Mouse (Mus musculus): ENCODE results near the gene Baiap2l1. TPM values are rescaled to one million over a fixed set of nuclear protein-coding genes. Genes with fewer than 3 reads are reported as not detected.

The Baiap2l1 gene
- 1.2 TPM in 2 replicates for polyA plus RNA-seq (2015; fragmentation: Nextera tagmentation; extraction: Ambion mirVana)

DNA sequence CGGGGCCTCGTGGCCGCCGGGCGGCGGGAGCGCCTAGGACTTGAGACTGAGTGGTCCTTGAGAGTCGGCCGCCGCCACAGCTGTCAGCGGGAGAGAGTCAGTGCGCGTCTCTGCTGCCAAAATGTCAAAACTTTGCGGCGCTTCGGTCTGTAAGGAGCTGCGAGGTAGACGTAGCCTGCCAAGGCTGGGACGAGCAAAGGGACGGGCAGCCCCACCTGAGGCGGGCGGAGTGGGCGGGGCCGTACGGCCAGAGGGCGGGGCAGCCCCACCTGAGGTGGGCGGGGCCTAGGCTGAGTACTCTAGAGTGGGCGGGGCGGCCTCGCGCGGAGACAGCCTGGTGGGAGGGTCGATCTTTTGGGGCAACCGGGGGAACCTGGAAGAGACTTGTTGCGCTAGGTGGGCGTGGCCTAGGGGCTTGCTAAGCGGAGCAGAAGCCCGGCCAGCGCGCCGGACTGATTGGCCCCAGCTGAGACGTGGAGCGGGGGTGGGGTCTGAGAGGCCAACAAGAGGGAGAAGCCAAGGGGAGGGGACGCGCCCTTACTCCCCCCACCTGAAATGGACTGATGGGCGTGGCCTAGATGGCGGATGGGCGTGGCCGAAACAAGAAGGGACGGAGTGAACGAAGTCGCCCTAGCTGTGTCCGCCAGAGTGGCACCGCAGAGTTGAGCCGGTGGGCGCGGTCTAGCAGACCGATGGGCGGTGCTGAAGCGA is at the start of gene Baiap2l1:
Gene Baiap2l1, minus strand, starts transcription at position 232 of the 711 bp plus-strand sequence.
- peak within 1 kb of the TSS; percentile 100 for H3K4me2 ChIP-seq (ENCODE audit: low read length)
- peak; percentile 85 for ATAC-seq
- H3K9me3 ChIP-seq (replicated peaks; ENCODE audit: control insufficient read depth, low read length, poor library complexity, severe bottlenecking), result no peaks in the 10 kb centered on the region
- H3K27me3 ChIP-seq (ENCODE audit: control insufficient read depth, insufficient read depth, low read depth, low read length), result peaks cover 27% of the 10 kb centered on the region
- H3K36me3 ChIP-seq (ENCODE audit: control insufficient read depth, insufficient read depth, low read length), result no peaks in the 10 kb centered on the region
- peak within 1 kb of the TSS; percentile 62 for H3K4me3 ChIP-seq (ENCODE audit: low read depth, low read length)
- under 1% methylated on average over 59 of the region's 60 CpGs for WGBS
- no peak within 1 kb of the TSS for H3K27ac ChIP-seq (ENCODE audit: low read length)
- H3K4me1 ChIP-seq (ENCODE audit: control insufficient read depth, insufficient read depth, low read length), result peaks cover 15% of the 10 kb centered on the region
- H3K9ac ChIP-seq (ENCODE audit: low read depth, low read length), result peak within 1 kb of the TSS; percentile 49; the same call in 1 of the 2 replicates

DNA sequence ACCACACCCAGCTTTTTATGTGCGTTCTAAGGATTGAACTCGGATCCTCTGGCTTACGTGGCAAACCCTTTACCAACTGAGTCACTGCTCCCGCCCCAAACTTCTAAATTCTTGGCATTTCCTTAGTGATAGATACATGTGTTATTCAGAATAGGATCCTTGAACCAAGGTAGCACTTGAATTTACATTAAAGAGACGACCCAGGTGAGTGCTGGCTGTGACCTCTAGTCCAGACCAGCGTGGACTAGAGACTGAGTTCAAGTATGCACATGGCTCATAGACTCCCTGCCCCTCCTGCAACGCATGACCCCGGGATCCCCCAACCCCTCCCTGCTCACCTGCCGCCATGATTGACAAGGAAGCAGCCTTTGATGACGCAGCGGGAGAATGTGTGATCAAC is 48.3 kb upstream of the Baiap2l1 start:
- H3K27ac ChIP-seq (ENCODE audit: low read length), result no peak overlapping the region
- no peaks in the 10 kb centered on the region; the same call in 1 of the 2 replicates for H3K4me1 ChIP-seq (ENCODE audit: control insufficient read depth, insufficient read depth, low read length)
- no peak overlapping the region for H3K4me3 ChIP-seq (ENCODE audit: low read depth, low read length)
- H3K36me3 ChIP-seq (ENCODE audit: control insufficient read depth, insufficient read depth, low read length), result no peaks in the 10 kb centered on the region
- no peak for ATAC-seq
- H3K9me3 ChIP-seq (replicated peaks; ENCODE audit: control insufficient read depth, low read length, poor library complexity, severe bottlenecking), result no peaks in the 10 kb centered on the region
- 85% methylated on average over 11 of the region's 11 CpGs for WGBS
- H3K4me2 ChIP-seq (ENCODE audit: low read length), result no peak overlapping the region
- no peaks in the 10 kb centered on the region for H3K27me3 ChIP-seq (ENCODE audit: control insufficient read depth, insufficient read depth, low read depth, low read length)
- H3K9ac ChIP-seq (ENCODE audit: low read depth, low read length), result no peak overlapping the region

DNA sequence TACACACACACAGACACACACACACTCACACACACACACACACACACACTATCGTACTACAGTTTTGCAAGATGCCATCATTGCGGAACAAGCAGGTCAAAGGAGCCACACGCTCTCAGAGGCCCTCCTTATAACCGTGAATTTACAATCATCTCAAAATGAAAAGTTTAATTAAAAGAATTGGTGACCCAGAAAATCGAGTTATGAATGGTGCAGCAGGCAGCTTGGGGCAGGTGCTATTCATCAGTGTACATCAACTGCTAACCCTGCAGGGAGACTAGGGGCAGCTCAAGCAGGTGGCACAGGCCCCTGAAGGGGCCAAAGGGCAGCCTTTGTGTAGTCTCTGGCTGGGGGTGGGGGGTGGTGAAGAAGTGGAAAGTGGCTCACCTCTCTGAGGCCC is 42.9 kb upstream of the Baiap2l1 start:
- 40% methylated on average over 5 of the region's 5 CpGs for WGBS
- H3K27me3 ChIP-seq (ENCODE audit: control insufficient read depth, insufficient read depth, low read depth, low read length), result no peaks in the 10 kb centered on the region
- no peaks in the 10 kb centered on the region for H3K36me3 ChIP-seq (ENCODE audit: control insufficient read depth, insufficient read depth, low read length)
- ATAC-seq, result no peak
- no peak overlapping the region for H3K4me2 ChIP-seq (ENCODE audit: low read length)
- H3K4me3 ChIP-seq (ENCODE audit: low read depth, low read length), result no peak overlapping the region
- peaks cover 4% of the 10 kb centered on the region; the same call in 1 of the 2 replicates for H3K4me1 ChIP-seq (ENCODE audit: control insufficient read depth, insufficient read depth, low read length)
- no peak overlapping the region for H3K9ac ChIP-seq (ENCODE audit: low read depth, low read length)
- H3K9me3 ChIP-seq (replicated peaks; ENCODE audit: control insufficient read depth, low read length, poor library complexity, severe bottlenecking), result no peaks in the 10 kb centered on the region
- H3K27ac ChIP-seq (ENCODE audit: low read length), result no peak overlapping the region

DNA sequence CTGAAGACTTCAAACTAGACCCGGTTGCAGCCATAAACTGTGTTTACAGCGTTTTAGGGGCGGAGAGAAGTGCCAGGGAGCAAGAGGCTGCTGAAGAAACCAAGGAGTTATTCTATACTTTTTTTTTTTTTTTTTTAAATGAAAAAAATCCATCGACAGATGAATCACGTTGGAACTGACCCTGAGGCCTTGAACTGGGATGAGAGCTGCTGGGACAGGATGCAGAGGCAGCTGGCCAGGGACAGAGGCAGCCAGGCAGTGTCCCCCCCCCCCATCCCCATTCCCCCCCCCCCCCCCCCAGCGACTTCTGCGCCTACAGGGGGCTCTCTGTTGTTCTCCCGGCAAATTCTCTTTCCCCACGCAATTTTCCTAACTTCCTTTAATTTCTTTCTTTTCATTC is 39.7 kb upstream of the Baiap2l1 start:
- Histone ChIP-seq H3K4me2 (ENCODE audit: low read length) (no peak overlapping the region), H3K36me3 (ENCODE audit: control insufficient read depth, insufficient read depth, low read length) (no peaks in the 10 kb centered on the region), H3K4me1 (ENCODE audit: control insufficient read depth, insufficient read depth, low read length) (peaks cover 4% of the 10 kb centered on the region; the same call in 1 of the 2 replicates), H3K27me3 (ENCODE audit: control insufficient read depth, insufficient read depth, low read depth, low read length) (no peaks in the 10 kb centered on the region), H3K9ac (ENCODE audit: low read depth, low read length) (no peak overlapping the region), H3K4me3 (ENCODE audit: low read depth, low read length) (no peak overlapping the region), H3K9me3 (replicated peaks; ENCODE audit: control insufficient read depth, low read length, poor library complexity, severe bottlenecking) (no peaks in the 10 kb centered on the region), H3K27ac (ENCODE audit: low read length) (no peak overlapping the region)
- WGBS, result 39% methylated on average over 5 of the region's 9 CpGs
- no peak for ATAC-seq

DNA sequence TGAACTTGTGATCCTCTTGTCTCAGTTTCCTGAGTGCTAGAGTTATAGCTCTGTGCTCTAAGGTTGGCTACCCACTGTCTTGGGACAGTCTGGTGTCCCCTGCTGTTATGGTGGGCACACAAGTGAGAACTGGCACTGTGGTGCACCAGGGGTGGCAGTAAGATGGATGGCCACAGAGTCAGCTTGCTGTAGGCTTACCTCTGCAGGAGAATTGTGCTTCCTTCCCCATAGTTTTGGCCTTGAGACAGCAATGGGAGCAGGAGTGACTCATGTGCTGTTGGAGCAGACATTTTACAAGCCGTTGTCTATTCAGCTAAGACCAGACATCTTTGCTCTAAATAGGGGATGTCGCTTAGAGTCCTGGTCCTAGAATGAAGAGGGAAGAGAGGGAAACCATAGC is 36.2 kb upstream of the Baiap2l1 start:
- H3K4me1 ChIP-seq (ENCODE audit: control insufficient read depth, insufficient read depth, low read length), result peaks cover 4% of the 10 kb centered on the region; the same call in 1 of the 2 replicates
- H3K4me2 ChIP-seq (ENCODE audit: low read length), result no peak overlapping the region
- H3K27me3 ChIP-seq (ENCODE audit: control insufficient read depth, insufficient read depth, low read depth, low read length), result no peaks in the 10 kb centered on the region
- H3K36me3 ChIP-seq (ENCODE audit: control insufficient read depth, insufficient read depth, low read length), result no peaks in the 10 kb centered on the region
- no peak for ATAC-seq
- no peak overlapping the region for H3K4me3 ChIP-seq (ENCODE audit: low read depth, low read length)
- 91% methylated on average over 2 of the region's 2 CpGs for WGBS
- H3K9ac ChIP-seq (ENCODE audit: low read depth, low read length), result no peak overlapping the region
- H3K9me3 ChIP-seq (replicated peaks; ENCODE audit: control insufficient read depth, low read length, poor library complexity, severe bottlenecking), result no peaks in the 10 kb centered on the region
- no peak overlapping the region for H3K27ac ChIP-seq (ENCODE audit: low read length)

DNA sequence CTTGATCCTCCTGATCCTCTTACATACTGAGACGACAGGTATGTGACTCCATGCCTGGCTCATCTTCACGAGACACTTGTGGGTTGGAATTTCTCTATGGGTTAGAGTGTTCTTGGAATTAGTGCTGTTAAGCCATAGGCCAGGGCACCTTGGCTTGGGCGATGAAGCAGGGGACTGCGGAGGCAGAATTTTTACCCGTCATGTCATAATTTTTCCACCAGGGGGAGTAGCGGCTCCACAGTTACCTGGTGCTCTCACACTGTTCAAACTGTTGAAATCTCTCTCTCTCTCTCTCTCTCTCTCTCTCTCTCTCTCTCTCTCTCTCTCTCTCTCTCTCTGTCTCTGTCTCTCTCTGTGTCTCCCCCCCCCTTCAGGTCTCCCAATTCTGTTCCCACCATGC is 29.9 kb upstream of the Baiap2l1 start:
- H3K4me1 ChIP-seq (ENCODE audit: control insufficient read depth, insufficient read depth, low read length), result no peaks in the 10 kb centered on the region
- ATAC-seq, result peak; percentile 64; the same call in 1 of the 2 replicates
- 12% methylated on average over 6 of the region's 6 CpGs for WGBS

DNA sequence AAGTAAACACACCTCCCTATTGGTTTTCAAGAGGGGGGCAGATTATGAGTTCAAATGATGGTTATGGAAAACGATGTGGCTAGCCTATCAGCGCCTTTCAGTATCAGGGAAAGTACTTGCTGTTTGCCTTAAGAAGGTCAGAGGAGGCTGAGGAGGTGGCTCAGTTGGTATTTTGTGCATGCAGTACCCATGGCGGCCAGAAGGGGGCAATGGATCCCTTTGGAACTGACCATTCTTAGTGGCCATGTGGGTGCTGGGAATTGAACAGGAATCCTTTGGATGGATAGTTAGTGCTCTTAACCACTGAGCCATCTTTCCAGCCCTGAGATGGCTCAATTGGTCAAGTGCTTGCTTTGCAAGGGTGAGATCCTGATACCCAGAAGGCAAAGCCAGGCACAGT is 26.0 kb upstream of the Baiap2l1 start:
- 71% methylated on average over 3 of the region's 3 CpGs for WGBS
- Histone ChIP-seq H3K9me3 (replicated peaks; ENCODE audit: control insufficient read depth, low read length, poor library complexity, severe bottlenecking) (no peaks in the 10 kb centered on the region), H3K27me3 (ENCODE audit: control insufficient read depth, insufficient read depth, low read depth, low read length) (no peaks in the 10 kb centered on the region), H3K4me1 (ENCODE audit: control insufficient read depth, insufficient read depth, low read length) (no peaks in the 10 kb centered on the region), H3K27ac (ENCODE audit: low read length) (no peak overlapping the region), H3K9ac (ENCODE audit: low read depth, low read length) (no peak overlapping the region), H3K36me3 (ENCODE audit: control insufficient read depth, insufficient read depth, low read length) (no peaks in the 10 kb centered on the region), H3K4me2 (ENCODE audit: low read length) (no peak overlapping the region), H3K4me3 (ENCODE audit: low read depth, low read length) (no peak overlapping the region)
- ATAC-seq, result no peak

More for the DNA sequence above, 29.9 kb upstream of the Baiap2l1 start:
- no peak overlapping the region for H3K9ac ChIP-seq (ENCODE audit: low read depth, low read length)
- no peaks in the 10 kb centered on the region for H3K9me3 ChIP-seq (replicated peaks; ENCODE audit: control insufficient read depth, low read length, poor library complexity, severe bottlenecking)
- H3K36me3 ChIP-seq (ENCODE audit: control insufficient read depth, insufficient read depth, low read length), result no peaks in the 10 kb centered on the region
- H3K4me2 ChIP-seq (ENCODE audit: low read length), result no peak overlapping the region
- no peaks in the 10 kb centered on the region for H3K27me3 ChIP-seq (ENCODE audit: control insufficient read depth, insufficient read depth, low read depth, low read length)
- H3K27ac ChIP-seq (ENCODE audit: low read length), result no peak overlapping the region
- no peak overlapping the region for H3K4me3 ChIP-seq (ENCODE audit: low read depth, low read length)

DNA sequence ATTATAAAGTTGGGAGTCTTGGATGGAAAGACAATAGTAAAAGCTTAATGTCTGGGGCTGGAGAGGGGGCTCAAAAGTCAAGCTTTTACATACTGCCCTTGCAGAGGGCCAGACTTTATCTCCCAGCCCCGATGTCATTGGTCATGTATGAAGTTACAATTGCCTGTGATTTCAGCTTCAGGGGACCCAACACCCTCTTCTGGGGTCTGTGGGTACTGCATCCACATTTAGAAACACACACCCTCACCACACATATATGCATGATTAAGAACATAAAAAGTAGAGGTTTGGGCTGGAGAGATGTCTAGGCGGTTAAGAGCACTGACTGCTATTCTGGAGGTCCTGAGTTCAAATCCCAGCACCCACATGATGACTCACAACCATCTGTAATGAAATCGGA is 23.9 kb upstream of the Baiap2l1 start:
- Histone ChIP-seq H3K4me3 (ENCODE audit: low read depth, low read length) (no peak overlapping the region), H3K4me1 (ENCODE audit: control insufficient read depth, insufficient read depth, low read length) (no peaks in the 10 kb centered on the region), H3K27ac (ENCODE audit: low read length) (no peak overlapping the region), H3K27me3 (ENCODE audit: control insufficient read depth, insufficient read depth, low read depth, low read length) (no peaks in the 10 kb centered on the region), H3K4me2 (ENCODE audit: low read length) (no peak overlapping the region), H3K9me3 (replicated peaks; ENCODE audit: control insufficient read depth, low read length, poor library complexity, severe bottlenecking) (no peaks in the 10 kb centered on the region), H3K36me3 (ENCODE audit: control insufficient read depth, insufficient read depth, low read length) (no peaks in the 10 kb centered on the region), H3K9ac (ENCODE audit: low read depth, low read length) (no peak overlapping the region)
- WGBS, result 78% methylated on average over 3 of the region's 3 CpGs
- no peak for ATAC-seq

DNA sequence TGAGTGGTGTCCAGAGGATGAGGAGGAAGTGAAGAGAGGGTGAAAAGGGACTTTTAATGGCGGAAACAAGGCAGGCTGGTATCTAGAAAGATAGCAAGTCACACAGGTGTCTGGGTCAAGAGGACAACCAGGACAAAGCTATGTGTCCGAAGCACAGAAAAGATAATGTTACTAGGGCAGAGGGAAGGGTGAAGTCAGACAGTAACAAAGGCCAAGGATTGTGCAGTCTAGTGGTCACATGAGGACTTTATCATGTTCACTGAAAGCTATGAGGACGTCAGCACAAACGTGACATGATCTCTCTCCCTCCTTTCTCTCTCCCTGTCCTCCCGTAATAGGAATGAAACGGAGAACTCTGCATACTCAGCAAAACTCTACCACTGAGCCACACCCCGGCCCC is 22.8 kb upstream of the Baiap2l1 start:
- H3K27ac ChIP-seq (ENCODE audit: low read length), result no peak overlapping the region
- H3K9me3 ChIP-seq (replicated peaks; ENCODE audit: control insufficient read depth, low read length, poor library complexity, severe bottlenecking), result no peaks in the 10 kb centered on the region
- no peak overlapping the region for H3K4me3 ChIP-seq (ENCODE audit: low read depth, low read length)
- no peak overlapping the region for H3K4me2 ChIP-seq (ENCODE audit: low read length)
- H3K4me1 ChIP-seq (ENCODE audit: control insufficient read depth, insufficient read depth, low read length), result no peaks in the 10 kb centered on the region
- WGBS, result 93% methylated on average over 7 of the region's 7 CpGs
- no peak for ATAC-seq
- H3K36me3 ChIP-seq (ENCODE audit: control insufficient read depth, insufficient read depth, low read length), result no peaks in the 10 kb centered on the region
- no peak overlapping the region for H3K9ac ChIP-seq (ENCODE audit: low read depth, low read length)
- H3K27me3 ChIP-seq (ENCODE audit: control insufficient read depth, insufficient read depth, low read depth, low read length), result no peaks in the 10 kb centered on the region

All from midbrain, embryonic 16.5 days (tissue).